Comparison of ENCODE assay signal across 34 mouse cellular contexts in genomic region chr12:14207288-14207687, GRCm38 (mm10). TPM values are rescaled to one million over a fixed set of nuclear protein-coding genes. Genes with fewer than 3 reads are reported as not detected.
"Had no signal": no experiment of that assay in that cellular context is flagged by ENCODE, and none has a peak within 500 bp of the region (broad histone marks: within the 10 kb centered on the region; RNA-seq: fewer than 3 reads in every experiment).

No protein-coding gene starts in this region.

- H3K27ac ChIP-seq: heart, embryonic 10.5 days; heart, embryonic 13.5 days; heart, embryonic 15.5 days; hindbrain, embryonic 10.5 days; hindbrain, embryonic 12.5 days; hindbrain, embryonic 13.5 days; hindbrain, embryonic 14.5 days; hindbrain, embryonic 15.5 days; hindbrain, postnatal 0 days; kidney, embryonic 15.5 days; kidney, postnatal 0 days; layer of hippocampus, adult 2 months; left cerebral cortex, adult 2 months had no signal

- H3K9me3 ChIP-seq: heart, embryonic 10.5 days; heart, embryonic 12.5 days; heart, embryonic 13.5 days; heart, embryonic 15.5 days; hindbrain, embryonic 10.5 days; hindbrain, embryonic 12.5 days; hindbrain, embryonic 13.5 days; hindbrain, embryonic 15.5 days; kidney, embryonic 15.5 days had no signal

- H3K9ac ChIP-seq: heart, embryonic 12.5 days; heart, embryonic 13.5 days; heart, embryonic 15.5 days; hindbrain, embryonic 12.5 days; hindbrain, embryonic 13.5 days; hindbrain, embryonic 14.5 days; hindbrain, embryonic 15.5 days; kidney, embryonic 15.5 days had no signal

- H3K36me3 ChIP-seq: heart, embryonic 10.5 days; heart, embryonic 12.5 days; heart, embryonic 13.5 days; heart, embryonic 15.5 days; hindbrain, embryonic 10.5 days; hindbrain, embryonic 12.5 days; hindbrain, embryonic 13.5 days; hindbrain, embryonic 15.5 days; kidney, embryonic 15.5 days had no signal

- ATAC-seq: hindbrain, embryonic 16.5 days; hindbrain, postnatal 0 days; inflammation-experienced regulatory T-cells, adult 6 months had no signal

- H3K4me3 ChIP-seq: heart, embryonic 10.5 days; heart, embryonic 12.5 days; heart, embryonic 13.5 days; heart, embryonic 15.5 days; hindbrain, embryonic 10.5 days; hindbrain, embryonic 12.5 days; hindbrain, embryonic 13.5 days; hindbrain, embryonic 15.5 days; kidney, embryonic 15.5 days; layer of hippocampus, adult 2 months; left cerebral cortex, adult 2 months had no signal

- H3K27me3 ChIP-seq: heart, embryonic 12.5 days; heart, embryonic 13.5 days; heart, embryonic 15.5 days; hindbrain, embryonic 12.5 days; hindbrain, embryonic 13.5 days; hindbrain, embryonic 15.5 days; kidney, embryonic 15.5 days had no signal

- DNase-seq: heart, postnatal 10 days; heart, postnatal 14 days; heart, postnatal 36 days; heart, postnatal 4 days; kidney, adult 11 months; kidney, adult 18-20 months; kidney, adult 2 months; kidney, adult 8-10 months; kidney, adult 9 months; kidney, postnatal 10 days; kidney, postnatal 14 days; kidney, postnatal 25 days; kidney, postnatal 36 days; kidney, postnatal 4 days; layer of hippocampus, adult 9-11 months; layer of hippocampus, postnatal 36 days had no signal

- H3K4me1 ChIP-seq: heart, embryonic 10.5 days; heart, embryonic 12.5 days; heart, embryonic 13.5 days; heart, embryonic 15.5 days; hindbrain, embryonic 10.5 days; hindbrain, embryonic 12.5 days; hindbrain, embryonic 13.5 days; hindbrain, embryonic 15.5 days; kidney, embryonic 15.5 days had no signal

- H3K4me2 ChIP-seq: heart, embryonic 11.5 days; heart, embryonic 12.5 days; heart, embryonic 13.5 days; heart, embryonic 15.5 days; hindbrain, embryonic 12.5 days; hindbrain, embryonic 13.5 days; hindbrain, embryonic 14.5 days; hindbrain, embryonic 15.5 days; kidney, embryonic 15.5 days had no signal

RNA-seq across cellular contexts. Expression of gene Fam84a, which starts 55.4 kb away (rescaled TPM):
- total RNA-seq: hematopoietic stem cell, adult 5-6 weeks had no signal
